Mouse (Mus musculus) layer of hippocampus, adult 8-10 months (tissue): ENCODE measurements around the gene Atg3. TPM values are rescaled to one million over a fixed set of nuclear protein-coding genes. Genes with fewer than 3 reads are reported as not detected.

ENCODE experiments used
- DNase-seq, 2 experiments: peaks; one replicate each; pipeline ENCODE4 v3.0.0; 2022; ENCODE audit warnings: low spot score in 2 of 2
- total RNA-seq, 4 experiments: library from RNA; stranded (reverse); gene quantifications; 2 replicates each; pipeline ENCODE4 v1.2.4; 2022

Atg3 gene
- total RNA-seq, 4 experiments from 2014 or later = 45.7 to 49.7 (median 46.0) TPM

- no peak for DNase-seq
Measured at GRCm38 (mm10) chr16:45204438-45204837, 45.9 kb downstream of the Atg3 start.

GRCm38 (mm10) chr16:45204859-45205670 is 46.5 kb downstream of the Atg3 start:
- DNase-seq = no peak

GRCm38 (mm10) chr16:45222016-45222415 is 63.4 kb downstream of the Atg3 start:
- DNase-seq = no peak

GRCm38 (mm10) chr16:45222771-45223170 is 64.2 kb downstream of the Atg3 start:
- no peak for DNase-seq

GRCm38 (mm10) chr16:45223648-45224388 is 65.2 kb downstream of the Atg3 start, which contains the start of gene Btla:
Btla (plus strand) TSS chr16:45224315.
- DNase-seq = no peak

GRCm38 (mm10) chr16:45224431-45225008 is 65.9 kb downstream of the Atg3 start:
- no peak for DNase-seq

GRCm38 (mm10) chr16:45227002-45227401 is 68.4 kb downstream of the Atg3 start:
- no peak for DNase-seq

- no peak for DNase-seq
Measured at GRCm38 (mm10) chr16:45231296-45231695, 72.7 kb downstream of the Atg3 start.

GRCm38 (mm10) chr16:45233007-45233406 is 74.4 kb downstream of the Atg3 start:
- DNase-seq = no peak

Other genes with a start within 250 kb of the Atg3 start
- gene Cd200r3, start 215.1 kb upstream of the Atg3 start, total RNA-seq = not detected
- gene Ccdc80, start 65.4 kb upstream of the Atg3 start, total RNA-seq = 1 to 10 TPM; 2.1 to 4.3 (median 3.5) TPM
- 10 to 100 TPM; 45.2 to 56.5 (median 49.3) TPM for gene Slc35a5, start 79 bp upstream of the Atg3 start, total RNA-seq
- under 1 TPM; 0.45 to 0.76 (median 0.53) TPM for gene Btla, start 65.5 kb downstream of the Atg3 start, total RNA-seq